Mouse (Mus musculus) myocyte (in vitro differentiated cells): ENCODE results near the gene Hoxd8. TPM values are rescaled to one million over a fixed set of nuclear protein-coding genes. Genes with fewer than 3 reads are reported as not detected.

Experiments
- H3K27me3 ChIP-seq: one replicate; pipeline ENCODE4 v1.6.1; 2011; ENCODE audit not compliant: control insufficient read depth, insufficient read depth, insufficient read length
- H3K36me3 ChIP-seq: one replicate; pipeline ENCODE4 v1.6.1; 2011; ENCODE audit not compliant: control insufficient read depth, insufficient read depth
- H3K4me2 ChIP-seq: one replicate; pipeline ENCODE4 v1.6.1; 2011; ENCODE audit warnings: low read depth, control low read depth
- H3K4me3 ChIP-seq: one replicate; pipeline ENCODE4 v1.5.1; 2011; ENCODE audit warnings: mild to moderate bottlenecking, control low read depth, moderate library complexity
- H3K79me2 ChIP-seq: one replicate; pipeline ENCODE4 v1.6.1; 2011; ENCODE audit not compliant: control insufficient read depth, insufficient read depth
- H3ac ChIP-seq: one replicate; pipeline ENCODE4 v1.6.1; 2011; ENCODE audit not compliant: control insufficient read depth, insufficient read length
- CEBPB ChIP-seq: IDR thresholded peaks from 2 replicates; pipeline ENCODE4 v1.6.1; 2011; ENCODE audit warnings: mild to moderate bottlenecking, moderate library complexity; ENCODE audit not compliant: poor library complexity, insufficient read depth, severe bottlenecking
- E2F4 ChIP-seq: IDR thresholded peaks from one replicate; pipeline ENCODE4 v1.6.1; 2011; ENCODE audit warnings: mild to moderate bottlenecking, control low read depth, moderate library complexity; ENCODE audit not compliant: insufficient read depth
- MAX ChIP-seq: IDR thresholded peaks from one replicate; pipeline ENCODE4 v1.6.1; 2011; ENCODE audit warnings: low read depth, mild to moderate bottlenecking, control low read depth
- MYOD1 ChIP-seq, 3 experiments: IDR thresholded peaks; one replicate each; pipeline ENCODE4 v1.6.1; 2011; ENCODE audit warnings: control low read depth in 2 of 3, low read depth in 2 of 3, mild to moderate bottlenecking in 2 of 3, moderate library complexity in 1 of 3; ENCODE audit not compliant: insufficient read length in 2 of 3, control insufficient read depth in 1 of 3
- MYOG ChIP-seq, 3 experiments: IDR thresholded peaks; one replicate each; pipeline ENCODE4 v1.6.1; 2011; ENCODE audit warnings: control low read depth in 2 of 3, low read depth in 2 of 3, mild to moderate bottlenecking in 2 of 3; ENCODE audit not compliant: insufficient read length in 2 of 3, control insufficient read depth in 1 of 3, insufficient read depth in 1 of 3
- POLR2A ChIP-seq: IDR thresholded peaks from one replicate; pipeline ENCODE4 v1.6.1; 2011; ENCODE audit warnings: low read depth, mild to moderate bottlenecking, control low read depth, moderate library complexity; ENCODE audit not compliant: insufficient read length
- POLR2AphosphoS2 ChIP-seq: IDR thresholded peaks from one replicate; pipeline ENCODE4 v1.6.1; 2011; ENCODE audit warnings: low read depth, control low read depth; ENCODE audit not compliant: insufficient read length
- REST ChIP-seq: IDR thresholded peaks from one replicate; pipeline ENCODE4 v1.6.1; 2011; ENCODE audit warnings: mild to moderate bottlenecking, control low read depth, moderate library complexity; ENCODE audit not compliant: insufficient read depth, insufficient read length
- SRF ChIP-seq: IDR thresholded peaks from one replicate; pipeline ENCODE4 v1.6.1; 2011; ENCODE audit warnings: low read depth; ENCODE audit not compliant: control insufficient read depth, insufficient read length
- TCF12 ChIP-seq: IDR thresholded peaks from one replicate; pipeline ENCODE4 v1.6.1; 2011; ENCODE audit warnings: mild to moderate bottlenecking, control low read depth; ENCODE audit not compliant: poor library complexity, insufficient read depth, severe bottlenecking
- TCF3 ChIP-seq: IDR thresholded peaks from one replicate; pipeline ENCODE4 v1.6.1; 2011; ENCODE audit warnings: low read depth, control low read depth; ENCODE audit not compliant: insufficient read length
- USF1 ChIP-seq: IDR thresholded peaks from one replicate; pipeline ENCODE4 v1.6.1; 2011; ENCODE audit warnings: low read depth, mild to moderate bottlenecking, control low read depth, moderate library complexity
- polyA plus RNA-seq: library from polyadenylated mRNA; unstranded; fragments of >200 nt; fragmentation: generic; extraction: Trizol; gene quantifications from one replicate; pipeline ENCODE4 v1.2.1, GENCODE M21; 2012; ENCODE audit warnings: missing spikeins

Hoxd8 gene
- polyA plus RNA-seq, 1 experiment, result not detected

GRCm38 (mm10) chr2:74704999-74705466 is 618 bp downstream of the Hoxd8 start:
- no peak overlapping the region for H3ac ChIP-seq
- TF ChIP-seq REST (no peak), TCF12 (no peak)
- H3K79me2 ChIP-seq, result no peaks in the 10 kb centered on the region
- no peak overlapping the region for H3K4me3 ChIP-seq
- H3K27me3 ChIP-seq, result peaks cover 52% of the 10 kb centered on the region
- H3K36me3 ChIP-seq, result no peaks in the 10 kb centered on the region
- H3K4me2 ChIP-seq, result no peak overlapping the region

GRCm38 (mm10) chr2:74705467-74706089 is 1.2 kb downstream of the Hoxd8 start:
- no peak for TF ChIP-seq SRF
- TF ChIP-seq MYOD1 (IDR thresholded peaks at IDR 0.05; ENCODE audit: control insufficient read depth in 1 of 3, insufficient read length in 2 of 3, low read depth in 2 of 3), result no peak
- TF ChIP-seq POLR2A, result no peak
- TF ChIP-seq REST, result no peak
- TF ChIP-seq MYOG (IDR thresholded peaks at IDR 0.05; ENCODE audit: control insufficient read depth in 1 of 3, insufficient read depth in 1 of 3, insufficient read length in 2 of 3, low read depth in 2 of 3), result no peak
- TF ChIP-seq CEBPB, result no peak
- no peak for TF ChIP-seq POLR2AphosphoS2
- Histone ChIP-seq H3K4me2 (no peak overlapping the region), H3K4me3 (no peak overlapping the region), H3K79me2 (no peaks in the 10 kb centered on the region), H3K36me3 (no peaks in the 10 kb centered on the region), H3ac (no peak overlapping the region), H3K27me3 (peaks cover 46% of the 10 kb centered on the region)

GRCm38 (mm10) chr2:74706393-74706960 is 2.1 kb downstream of the Hoxd8 start:
- TF ChIP-seq TCF3, result no peak
- no peak for TF ChIP-seq POLR2AphosphoS2
- no peak for TF ChIP-seq MYOD1 (IDR thresholded peaks at IDR 0.05; ENCODE audit: control insufficient read depth in 1 of 3, insufficient read length in 2 of 3, low read depth in 2 of 3)
- no peak for TF ChIP-seq MYOG (IDR thresholded peaks at IDR 0.05; ENCODE audit: control insufficient read depth in 1 of 3, insufficient read depth in 1 of 3, insufficient read length in 2 of 3, low read depth in 2 of 3)
- TF ChIP-seq E2F4, result no peak
- no peak for TF ChIP-seq CEBPB
- TF ChIP-seq SRF, result no peak
- no peak for TF ChIP-seq POLR2A
- TF ChIP-seq REST, result no peak
- no peak for TF ChIP-seq MAX
- no peak overlapping the region for H3K4me2 ChIP-seq
- H3K79me2 ChIP-seq, result no peaks in the 10 kb centered on the region
- no peak overlapping the region for H3K4me3 ChIP-seq
- H3K27me3 ChIP-seq, result peaks cover 50% of the 10 kb centered on the region
- no peaks in the 10 kb centered on the region for H3K36me3 ChIP-seq
- H3ac ChIP-seq, result no peak overlapping the region

GRCm38 (mm10) chr2:74707599-74707998 is 3.2 kb downstream of the Hoxd8 start:
- Histone ChIP-seq H3K27me3 (peaks cover 59% of the 10 kb centered on the region), H3K4me2 (no peak overlapping the region), H3K4me3 (no peak overlapping the region)

GRCm38 (mm10) chr2:74708676-74709075 is 4.3 kb downstream of the Hoxd8 start:
- Histone ChIP-seq H3K27me3 (peaks cover 59% of the 10 kb centered on the region), H3K36me3 (no peaks in the 10 kb centered on the region), H3K4me3 (no peak overlapping the region), H3ac (no peak overlapping the region), H3K79me2 (no peaks in the 10 kb centered on the region), H3K4me2 (no peak overlapping the region)
- TF ChIP-seq TCF3, result no peak
- TF ChIP-seq TCF12, result no peak
- no peak for TF ChIP-seq MYOG (IDR thresholded peaks at IDR 0.05; ENCODE audit: control insufficient read depth in 1 of 3, insufficient read depth in 1 of 3, insufficient read length in 2 of 3, low read depth in 2 of 3)
- TF ChIP-seq REST, result no peak
- no peak for TF ChIP-seq SRF
- no peak for TF ChIP-seq USF1
- no peak for TF ChIP-seq MYOD1 (IDR thresholded peaks at IDR 0.05; ENCODE audit: control insufficient read depth in 1 of 3, insufficient read length in 2 of 3, low read depth in 2 of 3)
- no peak for TF ChIP-seq POLR2AphosphoS2
- TF ChIP-seq MAX, result no peak

More at GRCm38 (mm10) chr2:74707599-74707998, 3.2 kb downstream of the Hoxd8 start:
- Histone ChIP-seq H3ac (no peak overlapping the region), H3K36me3 (no peaks in the 10 kb centered on the region), H3K79me2 (no peaks in the 10 kb centered on the region)
- TF ChIP-seq POLR2A (no peak), USF1 (no peak), TCF3 (no peak), TCF12 (no peak), MAX (no peak)
